Mouse (Mus musculus) layer of hippocampus, adult 6 months (tissue): ENCODE measurements around the gene Sema3b. TPM values are rescaled to one million over a fixed set of nuclear protein-coding genes. Genes with fewer than 3 reads are reported as not detected.

ENCODE experiments used
- long read RNA-seq, 2 experiments: library from polyadenylated mRNA; unstranded; transcript quantifications; one replicate each; pipeline ENCODE4 v2.0.0; 2019 to 2020
- polyA plus RNA-seq: library from polyadenylated mRNA; unstranded; fragments of <200 nt; fragmentation: Nextera tagmentation; gene quantifications from 2 replicates; pipeline ENCODE4 v1.2.3, GENCODE M21; 2021

The Sema3b gene
- polyA plus RNA-seq = 1.4 and 9.8 TPM in 2 replicates
- long read RNA-seq, experiment 1, partial matches to known transcripts = 2 of 3 reads
- long read RNA-seq, experiment 1, other reads (novel, unspliced or antisense) = 0 of 3 reads
- long read RNA-seq, experiment 2, partial matches to known transcripts = 7 of 9 reads
- long read RNA-seq, experiment 2, other reads (novel, unspliced or antisense) = 2 of 9 reads

GRCm38 (mm10) chr9:107608741-107609432 lies at the start of gene Sema3b:
Gene Sema3b, minus strand, starts transcription at chr9:107609229.

GRCm38 (mm10) chr9:107635279-107636028 lies 26.4 kb upstream of the Sema3b start, which contains the start of gene Gnai2:
Gene Gnai2, minus strand, starts transcription at chr9:107635367.

GRCm38 (mm10) chr9:107586974-107587832 lies 21.8 kb downstream of the Sema3b start, which contains the start of gene Ifrd2:
Gene Ifrd2, plus strand, starts transcription at chr9:107587642.

GRCm38 (mm10) chr9:107580501-107581317 lies 28.3 kb downstream of the Sema3b start, which contains the start of gene Hyal3:
Gene Hyal3, plus strand, starts transcription at chr9:107580818.

GRCm38 (mm10) chr9:107578587-107578986 lies 30.4 kb downstream of the Sema3b start, which contains the start of gene Naa80:
Gene Naa80, plus strand, starts transcription at chr9:107578887.

GRCm38 (mm10) chr9:107576357-107577107 lies 32.5 kb downstream of the Sema3b start, which contains the start of gene Hyal1:
Gene Hyal1, plus strand, starts transcription at chr9:107576927.

GRCm38 (mm10) chr9:107567702-107568319 lies 41.2 kb downstream of the Sema3b start, which contains the start of gene Hyal2:
Gene Hyal2, plus strand, starts transcription at chr9:107567945.

GRCm38 (mm10) chr9:107563029-107563581 lies 45.9 kb downstream of the Sema3b start, which contains the start of gene Tusc2:
Gene Tusc2, plus strand, starts transcription at chr9:107563255.

GRCm38 (mm10) chr9:107551117-107551889 lies 57.7 kb downstream of the Sema3b start, which contains the start of gene Rassf1:
Gene Rassf1, plus strand, starts transcription at chr9:107551555.

Other genes with a start within 250 kb of the Sema3b start
- 5.3 and 5.4 TPM in 2 replicates for gene Cacna2d2, start 209.6 kb downstream of the Sema3b start, polyA plus RNA-seq
- 40.5 and 46.0 TPM in 2 replicates for gene Tmem115, start 75.3 kb downstream of the Sema3b start, polyA plus RNA-seq
- 44.2 and 47.5 TPM in 2 replicates for gene Cyb561d2, start 67.0 kb downstream of the Sema3b start, polyA plus RNA-seq
- gene Nprl2, start 67.0 kb downstream of the Sema3b start, polyA plus RNA-seq = 63.1 and 69.0 TPM in 2 replicates
- 4.1 and 7.1 TPM in 2 replicates for gene Zmynd10, start 61.9 kb downstream of the Sema3b start, polyA plus RNA-seq
- 9.8 and 10.1 TPM in 2 replicates for gene Rassf1, start 57.7 kb downstream of the Sema3b start, polyA plus RNA-seq
- 100 and 108 TPM in 2 replicates for gene Tusc2, start 46.0 kb downstream of the Sema3b start, polyA plus RNA-seq
- gene Hyal2, start 41.3 kb downstream of the Sema3b start, polyA plus RNA-seq = 16.4 and 16.9 TPM in 2 replicates
- gene Hyal1, start 32.3 kb downstream of the Sema3b start, polyA plus RNA-seq = 3.7 and 4.0 TPM in 2 replicates
- gene Naa80, start 30.3 kb downstream of the Sema3b start, polyA plus RNA-seq = 9.6 and 9.7 TPM in 2 replicates
- gene Hyal3, start 28.4 kb downstream of the Sema3b start, polyA plus RNA-seq = 0.40 and 1.7 TPM in 2 replicates
- gene Ifrd2, start 21.6 kb downstream of the Sema3b start, polyA plus RNA-seq = 4.4 and 4.7 TPM in 2 replicates
- gene Gnai2, start 26.1 kb upstream of the Sema3b start, polyA plus RNA-seq = 26.4 and 30.7 TPM in 2 replicates
- gene Slc38a3, start 60.3 kb upstream of the Sema3b start, polyA plus RNA-seq = 43.1 and 65.0 TPM in 2 replicates
- 26.0 and 27.1 TPM in 2 replicates for gene Gnat1, start 70.5 kb upstream of the Sema3b start, polyA plus RNA-seq
- 0.31 and 1.1 TPM in 2 replicates for gene Sema3f, start 101.2 kb upstream of the Sema3b start, polyA plus RNA-seq
- gene Rbm5, start 161.8 kb upstream of the Sema3b start, polyA plus RNA-seq = 31.9 and 37.2 TPM in 2 replicates